Mouse (Mus musculus) CD4-positive naive resting alpha-beta T cell, adult 76 days (primary cell): ENCODE results near the gene Vmn1r178. TPM values are rescaled to one million over a fixed set of nuclear protein-coding genes. Genes with fewer than 3 reads are reported as not detected.

Source experiments
- total RNA-seq: library from RNA; stranded (reverse); gene quantifications from one replicate; pipeline ENCODE4 v1.2.4, GENCODE M21; 2023

Gene Vmn1r178
- total RNA-seq = not detected

DNA sequence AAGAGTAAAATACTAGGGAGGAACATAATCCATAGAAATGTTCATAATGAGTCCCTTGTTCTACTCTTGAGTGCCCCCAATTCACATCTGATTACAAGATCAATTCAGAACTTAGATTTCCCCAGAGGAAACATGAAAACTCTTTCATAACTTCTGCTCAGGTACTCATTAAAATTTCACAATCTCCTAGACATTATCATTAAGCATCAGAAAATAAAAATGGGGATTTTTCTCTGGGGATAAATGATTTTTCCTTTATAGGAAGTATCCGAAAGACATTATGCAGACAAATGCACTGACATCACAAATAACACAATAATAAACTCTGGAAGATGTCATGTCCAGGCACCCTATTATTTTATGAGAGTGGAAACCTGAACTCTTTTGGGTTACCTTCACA, at the start of gene Vmn1r178:
Vmn1r178 (plus strand) TSS at position 301 of the 400 bp plus-strand sequence.

GRCm38 (mm10) chr7:23866349-23866748, 25.5 kb upstream of the Vmn1r178 start, which contains the start of gene Vmn1r177:
Gene Vmn1r177, minus strand, starts transcription at chr7:23866449.

GRCm38 (mm10) chr7:23926678-23927077, 34.9 kb downstream of the Vmn1r178 start, which contains the start of gene Vmn1r179:
Gene Vmn1r179, plus strand, starts transcription at chr7:23926978.

Other genes starting within 250 kb of the Vmn1r178 start
- gene Vmn1r172, start 233.7 kb upstream of the Vmn1r178 start, total RNA-seq = not detected
- gene Vmn1r173, start 191.3 kb upstream of the Vmn1r178 start, total RNA-seq = not detected
- not detected for gene Vmn1r174, start 139.7 kb upstream of the Vmn1r178 start, total RNA-seq
- not detected for gene Vmn1r175, start 81.4 kb upstream of the Vmn1r178 start, total RNA-seq
- gene Vmn1r176, start 54.6 kb upstream of the Vmn1r178 start, total RNA-seq = not detected
- gene Vmn1r177, start 25.6 kb upstream of the Vmn1r178 start, total RNA-seq = not detected
- not detected for gene Vmn1r179, start 35.0 kb downstream of the Vmn1r178 start, total RNA-seq
- not detected for gene Vmn1r180, start 58.6 kb downstream of the Vmn1r178 start, total RNA-seq
- not detected for gene Vmn1r181, start 82.6 kb downstream of the Vmn1r178 start, total RNA-seq
- not detected for gene V1rd19, start 109.7 kb downstream of the Vmn1r178 start, total RNA-seq
- not detected for gene Vmn1r183, start 161.2 kb downstream of the Vmn1r178 start, total RNA-seq
- gene Zfp180, start 189.9 kb downstream of the Vmn1r178 start, total RNA-seq = 36.7 TPM
- gene Zfp112, start 220.3 kb downstream of the Vmn1r178 start, total RNA-seq = 5.8 TPM
- 6.2 TPM for gene Zfp235, start 242.2 kb downstream of the Vmn1r178 start, total RNA-seq